Mouse (Mus musculus): ENCODE data around the gene Sars2. TPM values are rescaled to one million over a fixed set of nuclear protein-coding genes. Genes with fewer than 3 reads are reported as not detected.
A peak's percentile ranks its signal among the peaks of the same experiment; 100 is the strongest.

The Sars2 gene
- polyA plus RNA-seq, 1 experiment from 2014 or later: 7.0 TPM

DNA sequence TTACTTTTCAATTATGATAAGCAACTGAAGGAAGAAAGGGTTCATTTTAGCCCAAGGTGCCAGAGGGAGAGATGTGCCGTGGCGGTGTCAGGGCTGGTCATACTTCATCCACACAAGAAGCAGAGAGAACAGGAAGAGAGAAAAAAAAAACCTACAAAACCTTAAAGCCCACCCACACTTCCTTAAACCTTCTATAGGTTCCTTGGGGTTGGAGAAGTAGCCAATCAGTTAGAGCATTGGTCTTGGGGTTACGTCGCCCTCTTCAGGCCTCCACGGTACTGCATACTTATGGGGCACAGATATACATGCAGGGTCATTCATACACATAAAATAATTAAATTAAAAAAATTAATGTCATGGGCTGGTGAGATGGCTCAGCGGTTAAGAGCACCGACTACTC lies 19.7 kb upstream of the Sars2 start:
- Histone ChIP-seq H3K27ac (ENCODE audit: low read length) (no peak overlapping the region), H3K4me1 (ENCODE audit: insufficient read depth, low read depth, low read length) (no peaks in the 10 kb centered on the region), H3K9me3 (ENCODE audit: low read length) (no peaks in the 10 kb centered on the region), H3K27me3 (replicated peaks; ENCODE audit: insufficient read depth, low read length) (no peaks in the 10 kb centered on the region), H3K9ac (replicated peaks; ENCODE audit: low read depth) (no peak overlapping the region), H3K4me2 (replicated peaks; ENCODE audit: low read depth, low read length) (no peak overlapping the region), H3K36me3 (ENCODE audit: insufficient read depth, low read length) (no peaks in the 10 kb centered on the region), H3K4me3 (ENCODE audit: low read depth, low read length) (no peak overlapping the region)
- WGBS: 92% methylated on average over 7 of the region's 7 CpGs
- ATAC-seq (no peak), DNase-seq (ENCODE audit: low spot score) (no peak)
- no peak for TF ChIP-seq EP300 (IDR thresholded peaks at IDR 0.05)
- peak; percentile 41 for TF ChIP-seq CTCF (IDR thresholded peaks at IDR 0.05)

DNA sequence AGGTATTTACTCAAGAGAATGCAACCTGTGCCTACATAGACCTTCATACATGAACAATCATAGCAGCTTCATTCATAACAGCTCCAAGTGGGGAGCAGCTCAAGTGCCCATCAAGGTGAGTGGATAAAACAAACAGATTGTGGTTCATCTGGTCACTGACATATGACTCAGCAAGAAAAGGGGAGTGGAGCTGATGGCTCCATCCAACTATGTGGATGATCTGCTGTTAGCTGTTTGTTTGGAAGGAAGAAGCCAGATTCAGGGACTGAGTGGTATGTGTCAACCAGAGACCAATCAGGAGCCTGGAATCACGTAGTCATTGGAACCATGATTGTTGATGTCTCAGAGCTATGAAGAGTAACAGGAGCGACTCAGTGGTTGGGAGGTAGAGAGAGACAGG lies 17.2 kb upstream of the Sars2 start:
- no peak for TF ChIP-seq EP300 (IDR thresholded peaks at IDR 0.05)
- no peak for TF ChIP-seq CTCF (IDR thresholded peaks at IDR 0.05)
- no peak overlapping the region for H3K27ac ChIP-seq (ENCODE audit: low read length)
- 94% methylated on average over 2 of the region's 2 CpGs for WGBS
- H3K4me2 ChIP-seq (replicated peaks; ENCODE audit: low read depth, low read length): no peak overlapping the region
- H3K9me3 ChIP-seq (ENCODE audit: low read length): no peaks in the 10 kb centered on the region
- no peak overlapping the region for H3K4me3 ChIP-seq (ENCODE audit: low read depth, low read length)
- H3K4me1 ChIP-seq (ENCODE audit: insufficient read depth, low read depth, low read length): no peaks in the 10 kb centered on the region
- no peaks in the 10 kb centered on the region for H3K36me3 ChIP-seq (ENCODE audit: insufficient read depth, low read length)
- DNase-seq (ENCODE audit: low spot score) (no peak), ATAC-seq (no peak)
- H3K27me3 ChIP-seq (replicated peaks; ENCODE audit: insufficient read depth, low read length): no peaks in the 10 kb centered on the region
- no peak overlapping the region for H3K9ac ChIP-seq (replicated peaks; ENCODE audit: low read depth)

DNA sequence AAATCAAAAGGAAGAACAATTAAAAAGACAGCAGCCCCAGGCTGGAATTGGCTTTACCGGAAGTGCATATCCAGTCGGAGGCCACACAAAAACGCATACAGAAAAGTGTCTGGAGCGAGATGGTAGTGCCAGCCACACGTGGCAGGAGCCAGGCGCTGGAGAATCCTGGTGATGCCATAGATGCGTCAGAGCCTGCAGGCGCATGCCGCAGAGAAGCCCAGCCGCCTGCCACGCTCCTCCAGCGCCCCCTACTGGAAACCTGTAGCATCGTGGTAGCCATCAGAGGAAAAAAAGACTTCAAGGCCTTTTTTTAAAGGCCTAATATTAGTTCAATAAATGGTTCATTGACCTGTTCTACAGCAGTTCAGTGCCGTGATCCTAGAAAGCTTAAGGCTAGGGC lies 15.2 kb upstream of the Sars2 start:
- Histone ChIP-seq H3K4me2 (replicated peaks; ENCODE audit: low read depth, low read length) (no peak overlapping the region), H3K9ac (replicated peaks; ENCODE audit: low read depth) (no peak overlapping the region), H3K4me1 (ENCODE audit: insufficient read depth, low read depth, low read length) (no peaks in the 10 kb centered on the region), H3K27ac (ENCODE audit: low read length) (no peak overlapping the region), H3K4me3 (ENCODE audit: low read depth, low read length) (no peak overlapping the region), H3K36me3 (ENCODE audit: insufficient read depth, low read length) (no peaks in the 10 kb centered on the region), H3K27me3 (replicated peaks; ENCODE audit: insufficient read depth, low read length) (no peaks in the 10 kb centered on the region), H3K9me3 (ENCODE audit: low read length) (no peaks in the 10 kb centered on the region; the same call in 1 of the 2 replicates)
- DNase-seq (ENCODE audit: low spot score) (peak; percentile 85), ATAC-seq (peak; percentile 80)
- 7% methylated on average over 14 of the region's 14 CpGs for WGBS
- TF ChIP-seq CTCF (IDR thresholded peaks at IDR 0.05) (peak; percentile 91), EP300 (IDR thresholded peaks at IDR 0.05) (no peak)

DNA sequence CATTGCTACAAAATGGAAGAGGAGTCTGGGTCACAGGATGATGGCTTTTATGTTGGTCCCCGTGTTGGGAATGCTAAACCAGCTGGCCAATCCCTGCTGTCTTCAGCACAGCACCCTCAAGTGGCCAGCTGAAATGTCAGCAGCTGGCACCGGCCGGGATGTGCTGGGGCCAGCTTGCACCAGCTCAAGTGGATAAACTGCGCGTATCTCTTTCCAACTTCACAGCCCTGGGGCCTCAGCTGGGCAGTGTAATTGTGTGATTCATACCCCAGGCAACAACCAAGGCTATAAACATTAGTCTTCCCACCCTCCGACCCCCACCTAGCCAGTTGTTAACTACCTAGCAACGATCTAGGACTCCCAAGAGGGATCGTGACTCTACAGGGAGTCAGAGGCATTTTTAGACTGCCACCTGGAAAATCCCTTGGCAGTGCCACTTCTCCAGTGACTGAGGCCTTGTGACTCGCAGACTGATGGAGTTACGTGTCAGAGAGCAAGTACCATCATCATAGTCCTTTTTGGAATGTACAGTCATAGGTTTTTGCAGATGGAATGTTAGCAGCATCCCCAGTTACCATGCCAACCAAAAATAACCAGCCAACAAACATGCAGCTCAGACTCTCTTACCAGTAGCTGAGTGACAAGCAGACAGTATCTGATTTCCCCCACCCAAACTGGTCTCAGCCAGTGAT lies 14.0 kb upstream of the Sars2 start:
- H3K4me2 ChIP-seq (replicated peaks; ENCODE audit: low read depth, low read length): no peak overlapping the region
- ATAC-seq (no peak), DNase-seq (ENCODE audit: low spot score) (no peak)
- no peaks in the 10 kb centered on the region; the same call in 1 of the 2 replicates for H3K9me3 ChIP-seq (ENCODE audit: low read length)
- no peak overlapping the region for H3K4me3 ChIP-seq (ENCODE audit: low read depth, low read length)
- H3K4me1 ChIP-seq (ENCODE audit: insufficient read depth, low read depth, low read length): peaks cover 3% of the 10 kb centered on the region; the same call in 1 of the 2 replicates
- H3K36me3 ChIP-seq (ENCODE audit: insufficient read depth, low read length): no peaks in the 10 kb centered on the region
- TF ChIP-seq CTCF (IDR thresholded peaks at IDR 0.05): peak; percentile 43
- no peak for TF ChIP-seq EP300 (IDR thresholded peaks at IDR 0.05)
- H3K27me3 ChIP-seq (replicated peaks; ENCODE audit: insufficient read depth, low read length): no peaks in the 10 kb centered on the region
- WGBS: 61% methylated on average over 10 of the region's 10 CpGs
- no peak overlapping the region for H3K9ac ChIP-seq (replicated peaks; ENCODE audit: low read depth)
- H3K27ac ChIP-seq (ENCODE audit: low read length): no peak overlapping the region

DNA sequence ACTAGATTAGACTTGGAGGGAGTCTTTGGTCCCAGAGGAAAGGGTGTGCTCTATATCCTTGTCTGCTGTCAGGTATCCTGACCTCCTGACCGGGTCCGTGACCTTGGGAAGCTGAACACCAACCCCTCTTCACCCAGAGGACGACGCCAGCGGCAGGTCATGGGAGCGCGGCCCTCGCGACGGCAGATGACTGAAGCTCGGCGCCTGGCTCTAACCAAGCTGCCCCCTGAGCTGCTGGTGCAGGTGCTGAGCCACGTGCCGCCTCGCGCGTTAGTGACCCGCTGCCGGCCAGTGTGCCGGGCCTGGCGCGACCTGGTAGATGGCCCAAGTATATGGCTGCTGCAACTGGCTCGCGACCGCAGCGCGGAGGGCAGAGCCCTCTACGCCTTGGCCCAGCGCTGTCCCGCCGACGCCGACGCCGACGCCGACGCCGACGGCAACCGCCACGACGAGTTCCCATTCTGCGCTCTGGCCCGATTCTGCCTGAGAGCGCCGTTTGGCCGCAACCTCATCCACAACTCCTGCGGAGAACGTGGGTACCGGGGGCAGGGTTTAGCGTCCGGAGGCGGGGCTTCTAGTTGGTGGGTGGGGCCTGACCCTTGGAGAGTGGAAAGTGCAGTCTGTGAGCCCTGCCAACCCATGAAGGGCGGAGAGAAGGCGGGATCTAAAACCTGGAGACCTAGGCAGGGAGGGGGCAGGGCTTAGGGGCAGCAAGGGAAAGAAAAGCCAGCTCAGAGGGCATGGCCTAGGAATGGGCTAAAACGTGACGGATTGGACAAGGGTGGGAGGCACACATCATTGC lies 9.2 kb upstream of the Sars2 start:
- TF ChIP-seq CTCF (IDR thresholded peaks at IDR 0.05) (no peak), EP300 (IDR thresholded peaks at IDR 0.05) (no peak)
- peak; percentile 94 for ATAC-seq
- 7% methylated on average over 50 of the region's 58 CpGs for whole genome bisulfite sequencing

DNA sequence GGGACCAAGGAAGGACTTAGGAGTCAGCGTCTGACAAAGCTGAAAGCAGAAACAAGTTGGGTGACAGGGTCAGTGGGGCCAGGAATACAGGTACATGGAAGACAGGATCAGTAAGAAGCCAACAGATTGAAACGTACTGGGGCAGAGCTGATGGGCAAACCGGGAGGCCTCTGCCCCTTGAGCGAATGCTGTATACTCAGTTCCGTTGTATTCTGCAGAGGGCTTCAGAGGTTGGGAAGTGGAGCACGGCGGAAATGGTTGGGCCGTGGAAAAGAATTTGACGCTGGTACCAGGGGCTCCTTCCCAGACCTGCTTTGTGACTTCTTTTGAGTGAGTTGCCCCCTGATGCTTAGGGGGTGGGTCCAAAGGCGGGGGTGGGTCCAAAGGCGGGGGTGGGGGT lies 8.6 kb upstream of the Sars2 start:
- Histone ChIP-seq H3K27me3 (replicated peaks; ENCODE audit: insufficient read depth, low read length) (no peaks in the 10 kb centered on the region), H3K4me2 (replicated peaks; ENCODE audit: low read depth, low read length) (peak overlapping the region; percentile 56), H3K27ac (ENCODE audit: low read length) (no peak overlapping the region), H3K9me3 (ENCODE audit: low read length) (no peaks in the 10 kb centered on the region; the same call in 1 of the 2 replicates), H3K36me3 (ENCODE audit: insufficient read depth, low read length) (no peaks in the 10 kb centered on the region), H3K9ac (replicated peaks; ENCODE audit: low read depth) (no peak overlapping the region), H3K4me1 (ENCODE audit: insufficient read depth, low read depth, low read length) (peaks cover 3% of the 10 kb centered on the region; the same call in 1 of the 2 replicates), H3K4me3 (ENCODE audit: low read depth, low read length) (peak overlapping the region; percentile 29)
- DNase-seq (ENCODE audit: low spot score) (no peak), ATAC-seq (no peak)
- TF ChIP-seq CTCF (IDR thresholded peaks at IDR 0.05) (no peak), EP300 (IDR thresholded peaks at IDR 0.05) (no peak)
- WGBS: 26% methylated on average over 11 of the region's 11 CpGs

More for the DNA sequence above, 9.2 kb upstream of the Sars2 start:
- H3K4me1 ChIP-seq (ENCODE audit: insufficient read depth, low read depth, low read length): peaks cover 3% of the 10 kb centered on the region; the same call in 1 of the 2 replicates
- H3K9ac ChIP-seq (replicated peaks; ENCODE audit: low read depth): no peak overlapping the region
- H3K9me3 ChIP-seq (ENCODE audit: low read length): no peaks in the 10 kb centered on the region; the same call in 1 of the 2 replicates
- H3K4me2 ChIP-seq (replicated peaks; ENCODE audit: low read depth, low read length): peak overlapping the region; percentile 56
- peak; percentile 90 for DNase-seq (ENCODE audit: low spot score)
- peak overlapping the region; percentile 29 for H3K4me3 ChIP-seq (ENCODE audit: low read depth, low read length)
- no peaks in the 10 kb centered on the region for H3K36me3 ChIP-seq (ENCODE audit: insufficient read depth, low read length)
- H3K27ac ChIP-seq (ENCODE audit: low read length): no peak overlapping the region
- H3K27me3 ChIP-seq (replicated peaks; ENCODE audit: insufficient read depth, low read length): no peaks in the 10 kb centered on the region
